Mouse (Mus musculus) cerebellum, adult 2 months (tissue): ENCODE measurements around the gene Lman2.

ENCODE experiments used
- CTCF ChIP-seq: fragments of 200-500 bp; IDR thresholded peaks from 2 replicates; pipeline ENCODE4 v1.5.1; 2011; ENCODE audit warnings: low read depth, mild to moderate bottlenecking, control low read depth, low read length, moderate library complexity, borderline replicate concordance; ENCODE audit not compliant: insufficient read depth
- POLR2A ChIP-seq: fragments of 200-500 bp; IDR thresholded peaks from 2 replicates; pipeline ENCODE4 v1.6.1; 2011; ENCODE audit warnings: low read length, control low read depth, borderline replicate concordance; ENCODE audit not compliant: insufficient read depth

- TF ChIP-seq CTCF (no peak), POLR2A (no peak)
Measured at GRCm38 (mm10) chr13:55329109-55329682, 33.4 kb downstream of the Lman2 start.
